Mouse (Mus musculus): ENCODE results near the gene Rab6b. TPM values are rescaled to one million over a fixed set of nuclear protein-coding genes. Genes with fewer than 3 reads are reported as not detected.

Rab6b gene
- not detected in 2 replicates for polyA plus RNA-seq (2012)

- no peak for TF ChIP-seq GATA1 (IDR thresholded peaks at IDR 0.05; ENCODE audit: low read length)
These were observed at the start of gene Rab6b for GRCm38 (mm10) chr9:103111621-103112470. Gene Rab6b, plus strand, starts transcription at chr9:103111787.

- TF ChIP-seq GATA1 (IDR thresholded peaks at IDR 0.05; ENCODE audit: low read length), result no peak
These were observed 48.0 kb upstream of the Rab6b start for GRCm38 (mm10) chr9:103063591-103063990.

GRCm38 (mm10) chr9:103066845-103067244 lies 44.7 kb upstream of the Rab6b start:
- TF ChIP-seq GATA1 (IDR thresholded peaks at IDR 0.05; ENCODE audit: low read length), result no peak

- no peak for TF ChIP-seq GATA1 (IDR thresholded peaks at IDR 0.05; ENCODE audit: low read length)
These were observed 43.9 kb upstream of the Rab6b start for GRCm38 (mm10) chr9:103067651-103068050.

- TF ChIP-seq GATA1 (IDR thresholded peaks at IDR 0.05; ENCODE audit: low read length), result no peak
These were observed 42.8 kb upstream of the Rab6b start for GRCm38 (mm10) chr9:103068769-103069168.

- TF ChIP-seq GATA1 (IDR thresholded peaks at IDR 0.05; ENCODE audit: low read length), result no peak
These were observed 39.9 kb upstream of the Rab6b start for GRCm38 (mm10) chr9:103071541-103072203.

GRCm38 (mm10) chr9:103072204-103072599 lies 39.4 kb upstream of the Rab6b start:
- TF ChIP-seq GATA1 (IDR thresholded peaks at IDR 0.05; ENCODE audit: low read length), result no peak

GRCm38 (mm10) chr9:103072926-103073515 lies 38.6 kb upstream of the Rab6b start:
- TF ChIP-seq GATA1 (IDR thresholded peaks at IDR 0.05; ENCODE audit: low read length), result no peak

GRCm38 (mm10) chr9:103076836-103077531 lies 34.6 kb upstream of the Rab6b start:
- TF ChIP-seq GATA1 (IDR thresholded peaks at IDR 0.05; ENCODE audit: low read length), result no peak

GRCm38 (mm10) chr9:103078194-103078691 lies 33.3 kb upstream of the Rab6b start:
- TF ChIP-seq GATA1 (IDR thresholded peaks at IDR 0.05; ENCODE audit: low read length), result no peak

GRCm38 (mm10) chr9:103080211-103080610 lies 31.4 kb upstream of the Rab6b start:
- no peak for TF ChIP-seq GATA1 (IDR thresholded peaks at IDR 0.05; ENCODE audit: low read length)

- no peak for TF ChIP-seq GATA1 (IDR thresholded peaks at IDR 0.05; ENCODE audit: low read length)
These were observed 29.2 kb upstream of the Rab6b start for GRCm38 (mm10) chr9:103082246-103082975.

- no peak for TF ChIP-seq GATA1 (IDR thresholded peaks at IDR 0.05; ENCODE audit: low read length)
These were observed 28.2 kb upstream of the Rab6b start for GRCm38 (mm10) chr9:103083405-103083804.

GRCm38 (mm10) chr9:103086736-103087135 lies 24.9 kb upstream of the Rab6b start:
- no peak for TF ChIP-seq GATA1 (IDR thresholded peaks at IDR 0.05; ENCODE audit: low read length)

- no peak for TF ChIP-seq GATA1 (IDR thresholded peaks at IDR 0.05; ENCODE audit: low read length)
These were observed 24.3 kb upstream of the Rab6b start for GRCm38 (mm10) chr9:103087301-103087700.

Measured in G1E-ER4 (cell line).